Mouse (Mus musculus) embryo, embryonic 11 days (tissue): Measurements from ENCODE around the gene Ano4.

Experiments
- DNase-seq: peaks from one replicate; pipeline ENCODE4 v3.0.0-alpha.2; 2015

Ano4 gene

DNA sequence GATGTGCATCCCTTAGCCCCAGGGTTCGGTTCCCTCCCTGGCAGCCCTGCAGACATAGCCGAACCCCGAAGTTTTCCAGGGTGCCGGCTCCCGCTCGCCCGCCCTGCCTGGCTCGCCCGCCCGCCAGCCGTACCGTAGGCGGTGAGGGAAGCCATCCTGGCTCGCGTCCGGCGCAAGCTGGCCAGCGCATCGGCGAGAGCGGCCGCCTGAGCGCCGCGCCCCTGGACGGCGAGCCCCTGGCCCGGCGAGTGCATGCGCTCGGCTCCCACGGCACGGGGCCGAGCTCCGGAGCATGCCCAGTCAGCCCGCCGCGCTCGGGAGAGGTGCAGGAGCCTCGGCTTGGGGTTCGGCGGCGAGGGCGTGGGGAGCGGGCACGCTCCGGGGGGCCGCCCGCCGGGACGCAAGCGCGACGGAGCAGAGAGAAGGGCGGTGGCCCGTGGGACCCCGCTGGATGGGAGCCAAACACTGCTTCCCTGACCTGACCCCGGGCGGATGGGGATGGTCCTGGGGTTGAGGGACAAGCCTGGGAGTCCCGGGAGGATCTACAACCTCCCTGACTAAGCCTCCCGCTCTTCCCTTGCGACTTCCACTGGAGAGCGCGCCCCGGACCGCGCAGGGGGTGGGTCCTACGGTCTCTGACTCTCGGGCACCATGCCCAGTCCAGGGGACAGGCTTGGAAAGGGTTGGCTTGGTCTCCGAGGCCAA is at the start of gene Ano4:
Gene Ano4 (minus strand): TSS at position 272 of the 705 bp plus-strand sequence.
- DNase-seq, result peak; percentile 67

DNA sequence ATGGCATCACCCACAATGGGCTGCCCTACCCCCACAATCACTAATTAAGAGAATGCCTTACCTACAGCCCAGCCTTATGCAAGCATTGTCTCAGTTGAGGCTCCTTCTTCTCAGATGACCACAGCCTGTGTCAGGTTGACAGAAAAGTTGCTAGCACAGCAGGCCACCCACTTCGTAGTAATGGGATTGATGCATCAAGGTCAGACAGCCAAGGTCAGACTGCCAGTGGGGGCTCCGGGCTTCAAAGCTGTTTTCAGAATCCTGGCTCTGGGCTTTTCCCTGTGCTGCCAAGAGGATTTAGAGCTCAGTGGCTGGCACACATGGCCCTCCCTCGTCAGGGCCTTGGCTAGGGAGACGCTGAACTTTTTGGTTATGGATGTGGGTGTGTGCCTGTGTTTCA is 48.1 kb upstream of the Ano4 start:
- peak; percentile 7 for DNase-seq

DNA sequence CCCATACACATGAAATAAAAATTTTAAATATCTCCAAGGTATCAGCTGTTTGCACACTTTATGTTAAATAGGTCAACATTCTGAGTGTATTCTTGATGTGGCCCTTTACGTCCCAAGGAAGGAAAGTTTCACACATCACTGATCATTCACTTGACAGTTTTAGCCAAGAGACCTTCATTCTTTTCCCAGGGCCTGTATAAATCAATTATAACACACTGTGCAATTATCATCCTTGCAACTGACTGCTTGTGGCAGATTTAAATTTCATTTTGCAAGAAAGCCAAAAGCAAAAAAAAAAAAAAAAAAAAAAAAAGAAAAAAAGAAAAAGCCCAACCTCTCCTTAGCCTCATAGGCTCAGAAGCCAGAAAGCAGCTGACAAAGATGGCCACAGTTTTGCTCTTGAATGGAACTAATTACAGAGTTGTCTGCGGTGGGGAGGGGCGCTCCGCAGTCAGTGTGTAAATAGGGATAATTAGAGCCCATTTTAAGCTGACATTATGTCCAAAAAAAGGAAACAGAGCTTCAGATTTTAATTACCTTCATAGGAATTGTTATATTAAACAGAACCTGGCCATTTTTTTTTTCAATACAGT is 47.1 kb upstream of the Ano4 start:
- DNase-seq, result no peak

DNA sequence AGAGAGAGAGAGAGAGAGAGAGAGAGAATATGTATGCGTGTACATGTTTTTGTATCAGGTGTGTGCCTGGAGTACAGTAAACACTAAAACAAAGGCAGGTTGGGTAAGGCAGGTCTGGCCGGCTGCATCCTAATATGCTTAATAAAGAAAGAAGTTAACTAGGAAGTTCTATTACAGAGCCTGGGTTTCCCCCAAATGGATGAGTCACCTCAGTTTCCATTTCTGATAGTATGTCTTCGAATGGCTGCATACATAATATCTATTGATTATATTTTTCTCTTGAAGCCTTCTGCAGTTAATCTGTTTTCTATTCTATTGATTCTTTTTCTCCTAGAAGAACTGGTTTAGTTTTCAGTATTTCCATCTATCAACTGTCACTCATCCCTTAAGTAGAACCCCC is 41.9 kb upstream of the Ano4 start:
- no peak for DNase-seq

DNA sequence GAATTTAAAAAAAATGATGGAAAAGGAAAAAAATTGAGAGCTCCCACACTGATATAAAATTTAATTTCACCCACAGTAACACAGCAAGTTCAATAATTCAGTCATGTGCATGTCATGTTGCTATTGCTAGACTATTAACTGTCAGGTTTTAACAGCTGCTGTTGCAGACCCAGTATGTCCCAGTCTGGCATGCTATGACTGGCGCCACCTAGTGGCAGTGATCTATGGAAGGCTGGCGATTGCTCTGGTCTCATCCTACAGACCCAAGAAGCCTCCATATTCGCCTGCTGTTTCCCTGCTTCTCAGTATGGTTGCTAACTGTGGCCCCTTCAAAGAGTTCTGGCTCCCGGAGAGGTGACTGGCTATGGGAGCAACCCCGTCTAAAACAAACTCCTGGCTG is 38.9 kb upstream of the Ano4 start:
- peak; percentile 85 for DNase-seq

DNA sequence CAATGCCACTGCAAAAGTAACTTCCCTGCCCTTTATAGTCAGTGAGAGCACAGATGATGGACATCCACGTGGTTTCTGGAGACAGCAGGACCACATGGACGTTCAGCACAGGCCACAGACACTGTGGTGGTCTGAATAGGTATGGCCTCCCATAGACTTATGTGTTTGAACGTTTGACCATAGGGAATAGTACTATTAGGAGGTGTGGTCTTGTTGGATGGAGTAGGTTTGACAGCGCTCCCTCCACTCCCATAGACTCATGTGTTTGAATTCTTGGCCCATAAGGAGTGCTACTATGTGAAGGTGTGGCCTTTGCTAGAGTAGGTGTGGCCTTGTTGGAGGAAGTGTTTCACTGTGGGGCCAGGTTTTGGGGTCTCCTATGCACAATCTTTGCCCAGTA is 33.2 kb upstream of the Ano4 start:
- no peak for DNase-seq

DNA sequence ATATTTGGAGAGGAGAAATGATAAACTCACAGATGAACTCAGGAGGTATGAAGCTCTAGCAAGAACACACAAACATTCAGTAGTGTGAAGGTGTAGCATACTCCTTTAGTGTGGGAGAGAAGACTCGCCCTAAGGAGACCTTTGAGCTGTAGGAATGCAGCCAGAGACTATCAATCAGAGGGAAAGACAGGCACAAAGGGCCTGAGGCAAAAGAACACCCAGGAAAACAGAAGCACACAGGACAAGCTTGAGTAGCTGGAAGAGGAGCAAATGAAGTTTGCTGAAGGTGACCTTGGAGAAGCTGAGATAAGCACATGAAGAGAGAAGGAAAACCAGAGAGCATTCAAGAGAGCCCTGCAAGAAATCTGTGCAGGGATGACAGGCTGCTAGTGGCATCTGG is 25.5 kb upstream of the Ano4 start:
- DNase-seq, result no peak

DNA sequence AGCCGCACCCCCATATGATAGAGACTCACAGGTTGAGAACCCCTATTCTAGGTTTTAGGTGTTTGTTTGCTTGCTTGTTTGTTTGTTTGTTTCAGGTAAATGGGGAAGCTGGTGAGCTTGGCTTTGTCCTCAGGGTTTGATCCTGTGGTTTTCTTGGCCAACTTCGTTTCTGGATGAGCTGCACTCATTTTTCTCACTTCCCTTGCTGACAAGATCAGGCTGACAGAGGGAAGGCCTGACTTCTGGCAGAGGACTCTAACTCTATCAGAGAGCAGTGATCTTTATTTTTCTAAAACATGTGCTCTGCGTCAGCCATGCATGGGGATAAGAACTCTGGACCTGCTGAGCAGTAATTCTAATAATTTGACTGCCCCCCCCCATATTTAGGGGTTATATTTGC is 14.4 kb upstream of the Ano4 start:
- DNase-seq, result no peak

DNA sequence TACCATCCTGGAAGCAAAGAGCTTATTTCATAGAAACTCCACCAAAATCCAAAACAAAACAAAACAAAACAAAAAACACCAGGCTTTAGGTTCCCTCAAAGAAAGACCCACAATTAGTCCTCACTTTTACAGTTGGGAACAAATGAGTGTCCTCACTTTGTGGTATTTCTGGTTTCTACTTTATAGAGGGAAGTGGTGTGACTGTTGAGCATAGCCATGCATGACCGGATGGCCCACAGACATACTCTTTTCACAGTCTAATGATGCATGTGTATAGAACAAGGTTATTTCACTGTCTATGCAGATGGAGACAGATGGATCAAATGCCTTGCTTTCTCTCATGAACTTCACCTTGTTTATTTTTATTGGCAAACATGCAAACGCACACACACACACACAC is 10.1 kb upstream of the Ano4 start:
- DNase-seq, result no peak

DNA sequence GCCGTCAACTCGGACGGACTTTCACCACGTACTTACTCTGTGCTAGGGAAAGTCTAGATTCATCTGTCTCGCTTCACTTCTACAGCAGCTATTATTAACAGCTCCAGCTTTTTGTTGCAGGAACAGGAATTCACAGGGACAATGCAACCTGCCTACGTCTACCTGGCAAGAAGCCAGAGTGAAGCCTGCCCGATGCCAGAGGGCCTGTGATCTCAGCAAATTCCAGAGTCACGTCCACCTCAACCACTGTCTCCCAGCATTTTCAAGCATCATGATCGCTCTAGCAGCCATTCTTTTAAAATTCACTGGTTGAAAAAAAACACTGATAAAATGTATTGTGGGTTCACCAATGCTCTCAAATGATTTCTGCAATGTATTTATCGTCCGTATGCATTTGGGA is 6.9 kb upstream of the Ano4 start:
- DNase-seq, result no peak

DNA sequence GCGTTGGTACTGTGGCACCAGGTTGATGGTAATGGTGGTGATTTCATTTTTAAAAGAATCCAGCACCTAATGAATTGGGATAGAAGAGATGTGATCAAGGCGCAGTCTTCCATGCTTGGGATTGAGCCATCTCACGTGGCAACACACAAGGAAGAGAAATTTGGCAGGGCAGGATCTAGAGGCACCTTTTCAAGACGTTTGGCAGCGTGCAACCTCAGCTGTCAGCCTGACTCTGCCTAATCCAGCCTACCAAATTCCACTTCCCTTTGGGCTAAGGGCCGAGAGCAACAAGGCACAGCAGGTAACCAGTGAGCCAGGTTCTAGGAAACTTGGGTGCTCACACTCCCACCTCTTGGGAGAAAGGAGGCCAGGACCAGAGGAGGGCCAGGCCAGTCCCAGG is 1.0 kb upstream of the Ano4 start:
- no peak for DNase-seq

DNA sequence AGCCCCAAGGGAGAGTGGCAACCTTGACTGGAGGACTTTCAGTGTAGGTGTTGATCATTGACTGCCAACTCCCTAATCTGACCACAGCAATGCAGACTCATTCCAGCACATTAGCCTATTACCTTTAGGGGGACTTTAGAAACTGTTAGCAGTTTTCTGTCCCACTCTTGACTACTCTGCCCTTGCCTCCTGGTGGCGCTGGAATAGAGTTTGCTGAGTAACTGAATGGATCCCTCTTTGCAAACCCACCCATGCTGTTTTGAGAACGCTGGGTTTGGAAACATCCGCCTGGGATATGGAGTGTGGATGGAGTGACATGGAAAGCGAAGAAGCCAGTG is 603 bp upstream of the Ano4 start:
- DNase-seq, result no peak

DNA sequence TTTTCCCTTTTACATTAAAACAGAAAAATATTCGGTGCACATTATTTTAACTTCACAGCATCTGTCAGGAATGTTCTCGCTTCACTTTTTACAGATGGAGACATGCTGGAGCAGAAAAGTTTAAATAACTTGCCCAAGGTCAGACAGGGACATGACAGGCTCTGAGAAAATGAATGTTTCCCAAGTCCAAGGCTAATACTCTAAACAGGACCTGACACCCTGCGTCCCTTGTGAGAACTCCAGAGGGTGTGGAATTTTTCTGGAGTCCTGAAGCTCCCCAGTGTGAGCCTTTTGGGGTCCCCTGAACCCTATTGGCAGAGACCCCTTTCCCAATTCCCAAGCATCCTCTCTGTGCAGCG is 451 bp downstream of the Ano4 start:
- DNase-seq, result no peak

DNA sequence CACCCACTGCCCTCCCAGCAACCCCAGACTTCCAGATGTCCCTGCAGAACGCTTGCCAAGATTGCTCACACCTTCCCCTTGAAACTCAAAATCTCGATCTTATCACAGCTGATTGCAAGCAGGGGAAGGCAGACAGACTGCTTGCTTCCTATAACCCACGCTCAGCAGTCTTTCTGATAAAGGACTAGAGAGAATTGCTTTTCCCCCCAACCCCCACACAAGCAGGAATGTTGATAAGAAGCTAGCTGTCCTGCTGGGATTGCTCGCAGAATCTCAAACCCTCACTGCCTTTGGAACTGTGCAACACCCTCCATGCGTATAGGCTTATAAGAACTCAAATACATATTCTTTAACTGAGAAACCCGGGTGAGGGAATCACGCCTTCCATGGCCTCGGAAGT is 846 bp downstream of the Ano4 start:
- no peak for DNase-seq

DNA sequence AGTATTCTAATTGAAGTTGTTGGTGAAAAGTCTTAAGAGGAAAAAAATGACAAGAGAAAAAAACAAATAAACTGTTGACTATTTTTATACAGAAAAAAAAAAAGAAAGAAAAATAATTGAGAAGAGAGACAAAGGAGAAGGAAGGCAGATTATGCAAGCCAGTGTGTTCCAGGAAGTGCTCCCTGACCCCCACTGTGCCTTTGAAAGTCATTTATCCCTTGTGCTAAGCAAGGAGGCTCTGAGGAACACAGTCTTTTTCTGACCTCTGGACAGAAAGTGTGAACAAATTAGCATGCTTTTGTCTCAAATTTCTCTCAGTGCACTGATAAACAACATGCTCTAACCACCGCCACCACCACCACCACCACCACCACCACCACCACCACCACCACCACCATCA is 14.3 kb downstream of the Ano4 start:
- no peak for DNase-seq

DNA sequence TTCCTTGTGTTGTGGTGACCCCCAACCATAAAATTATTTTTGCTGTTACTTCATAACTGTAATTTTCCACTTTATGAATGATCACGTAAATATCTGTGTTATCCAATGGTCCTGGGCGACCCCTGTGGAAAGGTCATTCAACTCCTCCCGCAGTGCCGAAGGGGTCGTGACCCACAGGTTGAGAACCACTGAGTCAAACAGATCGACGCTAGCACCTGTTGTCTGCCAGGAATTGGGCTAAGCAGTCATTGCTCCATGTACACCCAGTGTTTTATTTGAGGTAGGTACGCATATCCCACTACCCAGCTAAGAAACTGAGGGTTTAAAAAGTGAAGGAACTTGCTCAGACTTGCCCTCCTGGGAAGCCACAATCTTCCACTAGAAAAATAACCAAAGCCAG is 14.8 kb downstream of the Ano4 start:
- DNase-seq, result no peak

DNA sequence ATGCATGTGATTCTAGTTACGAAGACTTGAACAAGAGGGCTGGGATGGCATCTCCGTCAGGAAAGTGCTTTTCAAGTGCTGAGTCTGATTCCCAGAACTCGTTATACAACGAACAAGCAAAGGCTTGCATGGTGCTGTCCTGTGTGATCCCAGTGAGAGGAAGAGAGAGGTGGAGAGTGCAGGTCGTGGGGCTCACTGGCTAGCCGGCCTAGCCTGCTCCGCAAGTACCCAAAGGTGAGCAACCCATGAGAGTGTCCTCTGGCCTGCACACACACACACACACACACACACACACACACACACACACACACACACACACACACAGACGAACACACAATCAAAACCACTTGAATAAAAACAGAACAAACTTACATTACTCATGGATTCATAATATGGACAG is 15.7 kb downstream of the Ano4 start:
- no peak for DNase-seq

DNA sequence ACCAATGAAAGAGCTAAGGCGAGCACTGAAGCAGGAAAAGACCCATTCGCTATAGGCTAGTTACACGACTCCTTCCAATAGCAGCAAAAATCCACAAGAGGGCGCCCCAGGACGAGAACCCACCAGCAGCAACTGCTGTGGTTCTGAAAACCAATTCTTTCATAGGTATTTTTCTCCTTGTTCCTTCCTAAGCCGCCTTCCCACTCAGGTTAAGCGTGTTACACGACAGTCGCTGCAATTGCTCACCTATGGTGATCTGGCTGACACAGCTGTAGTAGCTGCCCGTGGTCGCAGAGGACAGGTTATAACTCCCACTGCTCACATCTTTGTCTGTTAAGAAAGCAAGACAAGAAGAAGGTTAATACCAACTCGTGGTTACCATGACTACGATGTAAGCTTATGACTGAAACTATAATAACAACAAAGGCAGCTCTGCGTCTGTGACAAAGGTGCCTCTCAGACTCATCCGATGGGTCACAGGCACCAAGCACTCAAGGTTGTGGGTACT is 17.5 kb downstream of the Ano4 start:
- DNase-seq, result peak; percentile 76

DNA sequence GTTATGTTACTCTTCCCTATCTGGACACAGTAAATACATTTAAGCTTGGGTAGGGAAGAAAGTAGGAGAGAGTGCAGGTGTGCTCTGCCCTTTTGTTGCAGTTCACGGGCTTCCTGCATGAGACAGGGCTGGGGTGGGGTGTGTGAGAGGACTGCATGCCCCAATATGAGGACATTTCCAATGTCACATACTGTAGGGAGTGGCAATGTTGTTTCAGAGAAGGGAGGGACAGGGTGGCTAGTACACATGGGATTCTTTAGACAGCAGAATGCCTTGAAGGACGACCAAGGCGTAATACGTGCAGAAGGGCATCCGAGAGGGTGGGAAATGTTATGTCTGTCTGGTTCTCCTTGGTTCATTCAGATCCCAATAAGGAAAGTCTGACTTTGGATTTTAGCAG is 18.2 kb downstream of the Ano4 start:
- no peak for DNase-seq

DNA sequence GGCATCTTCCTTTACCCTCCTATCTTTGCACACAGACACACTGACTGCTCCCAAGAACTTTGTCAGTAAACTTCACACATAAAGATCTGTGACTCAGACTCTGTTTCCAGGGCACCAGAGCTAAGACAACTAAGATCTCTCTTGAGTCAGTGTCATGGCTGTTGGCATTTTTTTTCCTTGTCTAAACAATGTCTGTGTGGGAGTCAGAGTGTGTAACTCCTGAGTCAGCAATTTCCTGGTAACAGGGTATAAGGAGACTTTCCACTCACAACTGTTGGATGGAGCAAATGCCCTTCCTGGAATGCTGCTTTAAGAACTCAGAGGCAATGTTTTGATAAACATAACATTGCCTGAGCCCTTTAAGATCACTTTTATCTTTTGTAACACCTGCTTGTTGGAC is 37.0 kb downstream of the Ano4 start:
- DNase-seq, result no peak

DNA sequence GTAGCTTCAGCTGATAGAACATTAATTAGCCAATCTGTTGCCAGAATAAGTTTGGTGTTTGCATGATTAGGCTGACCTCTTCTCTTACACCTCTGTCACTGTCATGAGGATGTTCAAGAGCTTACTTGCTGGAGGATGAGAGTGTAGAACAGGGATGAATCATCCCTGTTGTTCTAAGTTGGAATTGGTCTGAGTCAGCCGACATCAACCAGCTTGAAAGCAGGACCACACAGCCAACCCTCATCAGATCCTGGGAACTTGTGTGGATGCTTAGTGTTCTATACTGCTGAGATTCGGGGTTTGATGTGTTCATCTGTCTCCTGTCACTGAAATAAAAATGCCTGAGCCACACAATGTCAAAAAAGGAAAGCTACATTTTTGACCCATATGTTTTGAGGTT is 44.2 kb downstream of the Ano4 start:
- DNase-seq, result no peak

DNA sequence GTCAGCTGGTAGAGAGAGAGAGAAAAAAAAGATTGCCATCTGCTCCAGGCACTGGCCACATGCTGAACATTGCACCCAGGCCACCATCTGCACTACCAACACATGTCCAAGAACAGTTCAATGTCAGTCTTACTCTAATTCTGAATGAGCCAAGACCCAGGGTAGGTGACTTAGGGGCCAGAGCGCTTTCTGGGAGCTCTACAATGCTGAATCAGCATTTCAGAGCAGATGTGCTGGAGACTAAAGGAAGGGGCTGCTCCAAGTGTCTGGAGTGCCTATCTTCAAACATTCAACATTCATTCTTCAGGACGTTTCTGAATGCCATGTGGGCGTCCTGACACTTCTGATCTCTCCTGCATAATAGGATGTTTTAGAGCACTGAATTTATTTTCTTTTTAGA is 51.8 kb downstream of the Ano4 start:
- DNase-seq, result no peak

DNA sequence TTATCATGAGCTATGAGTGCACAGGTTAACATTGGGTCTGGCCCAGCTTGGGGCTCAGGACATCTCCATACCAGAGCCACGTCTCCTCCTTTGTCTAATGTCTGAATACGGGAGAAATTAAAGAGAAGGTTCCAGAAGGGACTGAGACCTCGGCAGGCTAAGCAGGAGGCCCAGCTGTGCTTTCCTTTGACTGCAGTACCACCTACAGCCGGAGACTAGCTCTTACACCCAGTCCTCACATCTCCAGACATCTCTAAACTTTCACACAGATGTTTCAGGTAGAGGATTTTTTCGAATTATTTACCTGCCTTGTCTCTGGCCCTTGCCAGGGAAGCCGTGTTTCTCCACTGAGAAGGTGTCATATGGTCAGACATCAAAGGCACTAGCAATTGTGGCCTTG is 53.9 kb downstream of the Ano4 start:
- DNase-seq, result no peak

DNA sequence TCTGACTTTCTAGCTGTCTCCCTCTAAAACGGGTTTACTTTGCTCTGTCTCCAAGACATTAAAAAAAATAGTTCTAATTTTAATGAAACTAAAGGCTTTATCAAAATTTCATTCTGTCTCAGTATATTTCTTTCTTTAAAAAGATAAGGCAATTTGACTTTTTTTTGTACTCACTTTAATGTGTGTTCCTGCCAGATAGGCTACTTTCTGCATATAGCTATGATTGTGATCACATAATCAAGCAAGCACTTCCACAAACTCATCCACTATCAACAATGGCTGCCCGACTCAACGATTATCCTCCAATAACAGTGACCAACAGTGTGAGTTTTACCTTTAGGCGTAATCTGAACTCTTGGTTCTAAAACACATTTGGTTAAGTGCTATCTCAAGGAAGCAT is 55.3 kb downstream of the Ano4 start:
- DNase-seq, result no peak

DNA sequence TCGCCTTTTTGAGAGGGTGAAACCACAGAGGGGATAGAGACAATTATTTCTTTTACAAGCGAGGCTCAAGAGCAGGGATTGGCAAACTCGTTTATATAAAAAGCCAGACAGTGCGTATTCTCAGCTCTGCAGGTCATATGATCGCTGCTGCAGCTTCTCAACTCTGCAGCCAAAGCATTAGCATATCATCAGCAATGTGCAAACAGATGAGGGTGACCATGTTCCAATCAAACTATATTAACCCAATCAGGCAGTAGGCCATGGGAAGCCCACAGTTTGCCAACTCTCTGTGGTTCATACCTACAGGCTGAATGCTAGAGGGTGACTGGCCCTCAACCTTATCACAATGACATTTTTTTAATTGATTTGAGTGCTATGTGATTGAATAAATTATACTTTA is 64.2 kb downstream of the Ano4 start:
- no peak for DNase-seq
